ENCODE assay signal across 13 mouse cellular contexts in the genomic region with DNA sequence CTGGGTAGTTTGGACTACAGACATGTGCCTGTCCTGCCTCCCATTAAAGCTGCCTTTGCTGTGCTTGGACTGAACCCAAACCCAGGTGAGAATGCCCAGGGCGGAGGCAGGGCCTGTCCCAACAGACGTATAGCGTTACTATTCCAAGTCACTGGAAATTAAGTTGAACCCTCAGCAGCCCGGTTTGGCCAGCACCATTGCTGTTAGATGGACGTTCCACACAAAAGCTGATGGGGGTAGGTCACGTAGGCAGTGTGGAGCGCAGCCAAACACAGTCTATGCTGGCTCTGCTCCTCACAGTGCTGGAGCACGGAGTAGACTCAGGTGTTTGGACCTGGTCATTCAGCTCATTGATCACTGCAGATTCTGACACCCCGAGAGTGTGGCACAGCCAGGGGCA. TPM values are rescaled to one million over a fixed set of nuclear protein-coding genes. Genes with fewer than 3 reads are reported as not detected.
DNase-seq lines count a peak whose midpoint lies in the region; ATAC-seq and TF ChIP-seq lines count a peak whose summit lies in the region.
"Had no signal": no experiment of that assay in that cellular context is flagged by ENCODE, and none has a peak within 500 bp of the region (broad histone marks: within the 10 kb centered on the region; RNA-seq: fewer than 3 reads in every experiment).

No protein-coding gene starts in this region.

- no peak for ATAC-seq in liver, embryonic 11.5 days (replicated peaks; ENCODE audit: low FRiP score)
- no peak for ATAC-seq in midbrain, embryonic 11.5 days (ENCODE audit: low FRiP score)

- H3K9ac ChIP-seq in liver, adult 2 months (ENCODE audit: low read depth, low read length) = no peak overlapping the region
- no peak overlapping the region for H3K9ac ChIP-seq in liver, embryonic 11.5 days (ENCODE audit: low read depth, low read length)
- no peak overlapping the region for H3K9ac ChIP-seq in midbrain, embryonic 11.5 days (ENCODE audit: low read length)
- H3K9ac ChIP-seq: midbrain, embryonic 12.5 days had no signal

- H3K4me3 ChIP-seq in liver, adult 2 months (ENCODE audit: insufficient read depth, low read depth, low read length) = no peak overlapping the region
- no peak overlapping the region for H3K4me3 ChIP-seq in liver, embryonic 11.5 days (ENCODE audit: low read depth, low read length)
- H3K4me3 ChIP-seq in macrophage (ENCODE audit: inconsistent target) = no peak overlapping the region
- no peak overlapping the region for H3K4me3 ChIP-seq in midbrain, embryonic 11.5 days (ENCODE audit: low read depth, low read length)
- H3K4me3 ChIP-seq: erythroblast, embryonic 14.5 days; midbrain, embryonic 12.5 days; myocyte had no signal

- H3K36me3 ChIP-seq in liver, adult 2 months (ENCODE audit: control insufficient read depth, insufficient read depth, low read length) = peaks cover 3% of the 10 kb centered on the region; the same call in 1 of the 2 replicates
- peaks cover 11% of the 10 kb centered on the region; the same call in 1 of the 2 replicates for H3K36me3 ChIP-seq in liver, embryonic 11.5 days (ENCODE audit: control insufficient read depth, insufficient read depth, low read length)
- peaks cover 49% of the 10 kb centered on the region for H3K36me3 ChIP-seq in macrophage (ENCODE audit: inconsistent target)
- no peaks in the 10 kb centered on the region for H3K36me3 ChIP-seq in midbrain, embryonic 11.5 days (ENCODE audit: control insufficient read depth, insufficient read depth, low read length)

- peaks cover 40% of the 10 kb centered on the region for H3K4me1 ChIP-seq in liver, adult 2 months (ENCODE audit: control insufficient read depth, insufficient read depth, low read length)
- H3K4me1 ChIP-seq in liver, embryonic 11.5 days (replicated peaks; ENCODE audit: control insufficient read depth, insufficient read depth, low read length) = peaks cover 24% of the 10 kb centered on the region
- peaks cover 8% of the 10 kb centered on the region; the same call in 1 of the 2 replicates for H3K4me1 ChIP-seq in midbrain, embryonic 11.5 days (ENCODE audit: control insufficient read depth, insufficient read depth, low read length)

- no peak for TF ChIP-seq POLR2A in liver, adult 2 months (IDR thresholded peaks at IDR 0.05; ENCODE audit: extremely low read depth, insufficient read depth, low read length)

- WGBS in liver, adult 2 months = 26% methylated on average over 9 of the region's 9 CpGs
- WGBS in liver, embryonic 11.5 days = 90% methylated on average over 9 of the region's 9 CpGs
- 98% methylated on average over 9 of the region's 9 CpGs for WGBS in macrophage (ENCODE audit: missing documents)
- WGBS in midbrain, embryonic 11.5 days = 91% methylated on average over 9 of the region's 9 CpGs

- peak overlapping the region; percentile 41 for H3K27ac ChIP-seq in liver, adult 2 months (replicated peaks; ENCODE audit: insufficient read depth, low read depth, low read length)
- no peak overlapping the region for H3K27ac ChIP-seq in liver, embryonic 11.5 days (ENCODE audit: low read depth, low read length)
- peak overlapping the region; percentile 58 for H3K27ac ChIP-seq in macrophage
- no peak overlapping the region for H3K27ac ChIP-seq in midbrain, embryonic 11.5 days (ENCODE audit: low read depth, low read length)
- H3K27ac ChIP-seq: midbrain, embryonic 12.5 days had no signal

- peak; percentile 35 for DNase-seq in heart, postnatal 4 days
- DNase-seq in heart, postnatal 25 days (ENCODE audit: low spot score) = no peak
- DNase-seq in liver, adult 2 months (ENCODE audit: extremely low read depth, low read depth, low spot score) = peak; percentile 93
- no peak for DNase-seq in liver, embryonic 11.5 days (ENCODE audit: low spot score)
- DNase-seq in fat pad, adult 2 months (ENCODE audit: extremely low read depth, low read depth, low spot score) = peak; percentile 79
- no peak for DNase-seq in midbrain, embryonic 11.5 days (ENCODE audit: low spot score, missing footprints)
- DNase-seq: adrenal gland, postnatal 36 days; gastrocnemius, postnatal 36 days; lung, postnatal 14 days had no signal

- no peak for TF ChIP-seq CTCF in liver, adult 2 months (IDR thresholded peaks at IDR 0.05; ENCODE audit: low read depth, low read length)

- peaks cover 14% of the 10 kb centered on the region for H3K79me2 ChIP-seq in liver, adult 2 months (ENCODE audit: control insufficient read depth, insufficient read depth, low read length)
- peaks cover 100% of the 10 kb centered on the region for H3K79me2 ChIP-seq in macrophage (ENCODE audit: inconsistent target)

- H3K9me3 ChIP-seq in liver, embryonic 11.5 days (ENCODE audit: control insufficient read depth, low read length) = no peaks in the 10 kb centered on the region
- H3K9me3 ChIP-seq in midbrain, embryonic 11.5 days (ENCODE audit: control insufficient read depth, low read length) = no peaks in the 10 kb centered on the region
- H3K9me3 ChIP-seq: midbrain, embryonic 12.5 days had no signal

- intact Hi-C loops in heart, postnatal 25 days (cut with DNase I) = loop anchor here (5.0 kb wide), 1 partner anchor 61 kb away; the partner anchor contains the start of gene Capzb

- no peak overlapping the region for H3K4me2 ChIP-seq in liver, embryonic 11.5 days
- H3K4me2 ChIP-seq in midbrain, embryonic 11.5 days = no peak overlapping the region
- H3K4me2 ChIP-seq: midbrain, embryonic 12.5 days had no signal

- no peaks in the 10 kb centered on the region for H3K27me3 ChIP-seq in liver, adult 2 months (ENCODE audit: control insufficient read depth, insufficient read depth, low read length)
- no peaks in the 10 kb centered on the region for H3K27me3 ChIP-seq in liver, embryonic 11.5 days (replicated peaks; ENCODE audit: control insufficient read depth, insufficient read depth, low read length)
- H3K27me3 ChIP-seq in midbrain, embryonic 11.5 days (ENCODE audit: control insufficient read depth, insufficient read depth, low read length) = no peaks in the 10 kb centered on the region
- H3K27me3 ChIP-seq: midbrain, embryonic 12.5 days had no signal

RNA-seq across cellular contexts. Expression of gene Pqlc2, which starts 57.3 kb away (rescaled TPM):
- total RNA-seq in heart, postnatal 4 days (2021) = 1 to 10 TPM; 3.9 TPM
- total RNA-seq in heart, postnatal 25 days (2021) = 1 to 10 TPM; 6.4 to 6.6 TPM
- 6.1 and 13.0 TPM in 2 replicates for total RNA-seq in liver, adult 2 months (2014; rRNA removed)
- 37.2 and 42.8 TPM in 2 replicates for polyA plus RNA-seq in liver, adult 2 months (2012; rRNA removed)
- 13.8 and 15.5 TPM in 2 replicates for polyA plus RNA-seq in liver, embryonic 11.5 days (2014; fragmentation: Nextera tagmentation; extraction: Ambion mirVana)
- 10 to 100 TPM; 10.3 to 95.5 (median 30.2) TPM for total RNA-seq in macrophage (2018; cell fraction: chromatin; rRNA removed)
- 10 to 100 TPM; 25.2 to 67.1 (median 48.6) TPM for total RNA-seq in macrophage (2018; cell fraction: cytosol; rRNA removed)
- total RNA-seq in macrophage (2018; cell fraction: nucleus; rRNA removed) = 100 to 1,000 TPM in 1 of 26 experiments, 10 to 100 TPM in 25; 12.0 to 109 (median 50.4) TPM
- 45.9 to 58.5 TPM (median 53.8 TPM) in 3 replicates for polyA plus RNA-seq in macrophage (2018)
- 12.7 and 12.9 TPM in 2 replicates for polyA plus RNA-seq in midbrain, embryonic 11.5 days (2014; fragmentation: Nextera tagmentation; extraction: Ambion mirVana)

RNA-seq across cellular contexts. Expression of gene Akr7a5, which starts 57.3 kb away (rescaled TPM):
- 10 to 100 TPM; 28.4 to 32.9 TPM for total RNA-seq in heart, postnatal 4 days (2021)
- 10 to 100 TPM; 42.6 to 46.8 TPM for total RNA-seq in heart, postnatal 25 days (2021)
- total RNA-seq in liver, adult 2 months (2014; rRNA removed) = 142 and 183 TPM in 2 replicates
- polyA plus RNA-seq in liver, adult 2 months (2012; rRNA removed) = 144 and 155 TPM in 2 replicates
- polyA plus RNA-seq in liver, embryonic 11.5 days (2014; fragmentation: Nextera tagmentation; extraction: Ambion mirVana) = 68.4 and 72.7 TPM in 2 replicates
- 10 to 100 TPM in 3 of 26 experiments, 1 to 10 TPM in 14, under 1 TPM in 3, not detected in 6; 0.66 to 13.8 (median 4.1) TPM for total RNA-seq in macrophage (2018; cell fraction: chromatin; rRNA removed)
- 10 to 100 TPM in 24 of 26 experiments, 1 to 10 TPM in 2; 9.5 to 28.9 (median 16.6) TPM for total RNA-seq in macrophage (2018; cell fraction: cytosol; rRNA removed)
- total RNA-seq in macrophage (2018; cell fraction: nucleus; rRNA removed) = 10 to 100 TPM in 3 of 26 experiments, 1 to 10 TPM in 23; 1.8 to 13.8 (median 3.8) TPM
- polyA plus RNA-seq in macrophage (2018) = 17.1 to 29.2 TPM (median 20.7 TPM) in 3 replicates
- 71.6 and 78.5 TPM in 2 replicates for polyA plus RNA-seq in midbrain, embryonic 11.5 days (2014; fragmentation: Nextera tagmentation; extraction: Ambion mirVana)

Comparison
In these comparisons a context has a peak if more than half of its experiments do, and no peak if none do; other contexts are left out.
1. DNase-seq: peak in heart, postnatal 4 days (single experiment), liver, adult 2 months (single experiment) and fat pad, adult 2 months (single experiment); none in heart, postnatal 25 days (single experiment), liver, embryonic 11.5 days (single experiment) and midbrain, embryonic 11.5 days (single experiment).
2. H3K27ac ChIP-seq: peak in liver, adult 2 months (single experiment) and macrophage (single experiment); none in liver, embryonic 11.5 days (single experiment) and midbrain, embryonic 11.5 days (single experiment).